ENCODE assay signal across 10 mouse cellular contexts in genomic region chr15:67983253-67983652, GRCm38 (mm10).
DNase-seq lines count a peak whose midpoint lies in the region; ATAC-seq and TF ChIP-seq lines count a peak whose summit lies in the region.
"Had no signal": no experiment of that assay in that cellular context is flagged by ENCODE, and none has a peak within 500 bp of the region (broad histone marks: within the 10 kb centered on the region; RNA-seq: fewer than 3 reads in every experiment).

No protein-coding gene starts in this region.

- H3K27ac ChIP-seq in liver, embryonic 14.5 days, result no peak overlapping the region
- no peak overlapping the region for H3K27ac ChIP-seq in liver, embryonic 11.5 days (ENCODE audit: low read depth, low read length)
- no peak overlapping the region for H3K27ac ChIP-seq in forebrain, embryonic 14.5 days (ENCODE audit: low read depth, low read length)
- H3K27ac ChIP-seq: forebrain, embryonic 15.5 days; liver, embryonic 13.5 days had no signal

- H3K9me3 ChIP-seq in liver, embryonic 14.5 days (ENCODE audit: control insufficient read depth, low read length), result no peaks in the 10 kb centered on the region
- no peaks in the 10 kb centered on the region for H3K9me3 ChIP-seq in liver, embryonic 11.5 days (ENCODE audit: control insufficient read depth, low read length)
- no peaks in the 10 kb centered on the region for H3K9me3 ChIP-seq in forebrain, embryonic 14.5 days (replicated peaks; ENCODE audit: control insufficient read depth, low read length)
- H3K9me3 ChIP-seq: forebrain, embryonic 15.5 days; liver, embryonic 13.5 days had no signal

- WGBS in liver, embryonic 14.5 days (ENCODE audit: insufficient replicate concordance), result 20% methylated on average over 1 of the region's 1 CpGs
- WGBS in liver, embryonic 11.5 days, result 11% methylated on average over 1 of the region's 1 CpGs
- WGBS in forebrain, embryonic 14.5 days, result 21% methylated on average over 1 of the region's 1 CpGs

- TF ChIP-seq EP300 in liver, embryonic 14.5 days (IDR thresholded peaks at IDR 0.05; ENCODE audit: low read depth), result no peak

- ATAC-seq in liver, embryonic 14.5 days (ENCODE audit: insufficient read depth), result no peak
- ATAC-seq in liver, embryonic 11.5 days (replicated peaks; ENCODE audit: low FRiP score), result no peak
- ATAC-seq in megakaryocyte-erythroid progenitor cell, adult 5-6 weeks (replicated peaks; ENCODE audit: low FRiP score, low TSS enrichment, poor library complexity, severe bottlenecking), result no peak
- no peak for ATAC-seq in forebrain, embryonic 14.5 days
- ATAC-seq: forebrain, embryonic 15.5 days had no signal

- no peaks in the 10 kb centered on the region for H3K4me1 ChIP-seq in liver, embryonic 14.5 days (replicated peaks; ENCODE audit: control insufficient read depth in 2 of 2, insufficient read depth in 2 of 2, low read length in 1 of 2)
- H3K4me1 ChIP-seq in liver, embryonic 11.5 days (replicated peaks; ENCODE audit: control insufficient read depth, insufficient read depth, low read length), result no peaks in the 10 kb centered on the region
- no peaks in the 10 kb centered on the region for H3K4me1 ChIP-seq in forebrain, embryonic 14.5 days (ENCODE audit: control insufficient read depth, insufficient read depth, low read length)
- H3K4me1 ChIP-seq: forebrain, embryonic 15.5 days; liver, embryonic 13.5 days had no signal

- H3K27me3 ChIP-seq in liver, embryonic 14.5 days (ENCODE audit: control insufficient read depth, insufficient read depth, low read length), result no peaks in the 10 kb centered on the region
- no peaks in the 10 kb centered on the region for H3K27me3 ChIP-seq in liver, embryonic 11.5 days (replicated peaks; ENCODE audit: control insufficient read depth, insufficient read depth, low read length)
- H3K27me3 ChIP-seq in forebrain, embryonic 14.5 days (replicated peaks; ENCODE audit: control insufficient read depth, insufficient read depth, low read length), result no peaks in the 10 kb centered on the region
- H3K27me3 ChIP-seq: forebrain, embryonic 15.5 days; liver, embryonic 13.5 days had no signal

- peak; percentile 41 for TF ChIP-seq CTCF in liver, embryonic 14.5 days (IDR thresholded peaks at IDR 0.05; ENCODE audit: low read depth)

- H3K4me2 ChIP-seq in liver, embryonic 14.5 days (ENCODE audit: low read depth), result no peak overlapping the region
- no peak overlapping the region for H3K4me2 ChIP-seq in liver, embryonic 11.5 days
- no peak overlapping the region for H3K4me2 ChIP-seq in forebrain, embryonic 14.5 days (ENCODE audit: low read length)
- H3K4me2 ChIP-seq: forebrain, embryonic 15.5 days; liver, embryonic 13.5 days had no signal

- H3K4me3 ChIP-seq in liver, embryonic 14.5 days (ENCODE audit: insufficient read depth in 1 of 2, low read depth in 2 of 2, low read length in 2 of 2), result no peak overlapping the region
- no peak overlapping the region for H3K4me3 ChIP-seq in liver, embryonic 11.5 days (ENCODE audit: low read depth, low read length)
- no peak overlapping the region for H3K4me3 ChIP-seq in forebrain, embryonic 14.5 days (ENCODE audit: low read depth, low read length)
- H3K4me3 ChIP-seq: forebrain, embryonic 15.5 days; liver, embryonic 13.5 days had no signal

- H3K36me3 ChIP-seq in liver, embryonic 14.5 days (replicated peaks; ENCODE audit: control insufficient read depth, insufficient read depth, low read depth), result no peaks in the 10 kb centered on the region
- no peaks in the 10 kb centered on the region for H3K36me3 ChIP-seq in liver, embryonic 11.5 days (ENCODE audit: control insufficient read depth, insufficient read depth, low read length)
- H3K36me3 ChIP-seq in forebrain, embryonic 14.5 days (ENCODE audit: control insufficient read depth, insufficient read depth, low read length), result no peaks in the 10 kb centered on the region
- H3K36me3 ChIP-seq: forebrain, embryonic 15.5 days; liver, embryonic 13.5 days had no signal

- H3K9ac ChIP-seq in liver, embryonic 14.5 days (replicated peaks), result no peak overlapping the region
- no peak overlapping the region for H3K9ac ChIP-seq in liver, embryonic 11.5 days (ENCODE audit: low read depth, low read length)
- H3K9ac ChIP-seq in forebrain, embryonic 14.5 days (ENCODE audit: low read length), result no peak overlapping the region
- H3K9ac ChIP-seq: forebrain, embryonic 15.5 days; liver, embryonic 13.5 days had no signal

- DNase-seq in cerebellum, adult 9-10 months, result peak; percentile 4
- no peak for DNase-seq in cerebellum, postnatal 4 days (ENCODE audit: low spot score in 2 of 2)
- no peak for DNase-seq in liver, embryonic 14.5 days (ENCODE audit: low read depth in 3 of 3, low spot score in 3 of 3)
- DNase-seq in liver, embryonic 11.5 days (ENCODE audit: low spot score), result no peak
- DNase-seq in MEL-GATA-1-ER (ENCODE audit: extremely low read depth, low read depth), result peak; percentile 13
- peak; percentile 8 for DNase-seq in lung, postnatal 14 days
- DNase-seq in forebrain, embryonic 14.5 days (ENCODE audit: low spot score), result no peak
- DNase-seq: liver, embryonic 13.5 days had no signal

Comparison
In these comparisons a context has a peak if more than half of its experiments do, and no peak if none do; other contexts are left out.
1. DNase-seq: peak in cerebellum, adult 9-10 months (single experiment), MEL-GATA-1-ER (single experiment) and lung, postnatal 14 days (single experiment); none in cerebellum, postnatal 4 days (0 of 2), liver, embryonic 14.5 days (0 of 3), liver, embryonic 11.5 days (single experiment) and forebrain, embryonic 14.5 days (single experiment).